Comparison of ENCODE assay signal across 22 mouse cellular contexts in genomic region chr11:73036077-73036476, GRCm38 (mm10). TPM values are rescaled to one million over a fixed set of nuclear protein-coding genes. Genes with fewer than 3 reads are reported as not detected.
DNase-seq lines count a peak whose midpoint lies in the region; TF ChIP-seq lines count a peak whose summit lies in the region.
"Had no signal": no experiment of that assay in that cellular context is flagged by ENCODE, and none has a peak within 500 bp of the region (broad histone marks: within the 10 kb centered on the region; RNA-seq: fewer than 3 reads in every experiment).

No protein-coding gene starts in this region.

- peaks cover 26% of the 10 kb centered on the region for H3K4me1 ChIP-seq in olfactory bulb, adult 2 months (ENCODE audit: control insufficient read depth, insufficient read depth, low read length)

- TF ChIP-seq POLR2A in olfactory bulb, adult 2 months (IDR thresholded peaks at IDR 0.05; ENCODE audit: insufficient read depth, low read depth, low read length): no peak

- 86% methylated on average over 7 of the region's 7 CpGs for WGBS in olfactory bulb, adult 2 months

- H3K27ac ChIP-seq in gastrocnemius, adult 2 months: no peak overlapping the region
- peak overlapping the region; percentile 39; the same call in 1 of the 2 replicates for H3K27ac ChIP-seq in layer of hippocampus, adult 2 months
- 0 out of 2 replicates have a peak overlapping the region, but pooled peaks have one; percentile 18 for H3K27ac ChIP-seq in olfactory bulb, adult 2 months (ENCODE audit: insufficient read depth, low read depth, low read length)
- H3K27ac ChIP-seq: embryonic facial prominence, embryonic 13.5 days; forebrain, embryonic 10.5 days; forebrain, embryonic 13.5 days; heart, adult 2 months; heart, embryonic 15.5 days; hindbrain, embryonic 10.5 days; hindbrain, embryonic 13.5 days; intestine, embryonic 15.5 days had no signal

- TF ChIP-seq CTCF in gastrocnemius, adult 2 months (IDR thresholded peaks at IDR 0.05): no peak
- TF ChIP-seq CTCF in layer of hippocampus, adult 2 months (conservative IDR thresholded peaks at IDR 0.05): no peak
- TF ChIP-seq CTCF in olfactory bulb, adult 2 months (IDR thresholded peaks at IDR 0.05; ENCODE audit: insufficient read depth, low read depth, low read length): no peak

- intact Hi-C loops in gastrocnemius, adult 2 months (cut with DNase I): no loop called here

- no peak overlapping the region for H3K4me3 ChIP-seq in gastrocnemius, adult 2 months
- no peak overlapping the region for H3K4me3 ChIP-seq in layer of hippocampus, adult 2 months
- H3K4me3 ChIP-seq in olfactory bulb, adult 2 months (ENCODE audit: insufficient read depth, low read depth, low read length): no peak overlapping the region
- H3K4me3 ChIP-seq: embryonic facial prominence, embryonic 13.5 days; forebrain, embryonic 10.5 days; forebrain, embryonic 13.5 days; heart, adult 2 months; heart, embryonic 15.5 days; hindbrain, embryonic 10.5 days; hindbrain, embryonic 13.5 days; intestine, embryonic 15.5 days had no signal

- peak; percentile 6 for DNase-seq in cerebellum, adult 9-11 months
- no peak for DNase-seq in cerebellum, postnatal 14 days
- DNase-seq in gastrocnemius, adult 2 months: peak; percentile 50
- DNase-seq in gastrocnemius, postnatal 4 days (ENCODE audit: low spot score in 2 of 2): no peak
- DNase-seq in layer of hippocampus, adult 2 months (ENCODE audit: low spot score in 2 of 2): no peak
- DNase-seq in layer of hippocampus, adult 9-11 months: no peak
- no peak for DNase-seq in ovary, postnatal 14 days (ENCODE audit: low spot score)
- DNase-seq: cerebellum, adult 11 months; cerebellum, postnatal 25 days; gastrocnemius, postnatal 10 days; heart, adult 2 months; heart, postnatal 10 days; heart, postnatal 36 days; kidney, adult 11 months had no signal

RNA-seq across cellular contexts. Expression of gene Ncbp3, which starts 11.5 kb away (rescaled TPM):
- total RNA-seq in gastrocnemius, adult 2 months (2021): 1 to 10 TPM; 3.2 to 3.9 TPM
- 1 to 10 TPM; 8.6 to 10.0 TPM for total RNA-seq in gastrocnemius, postnatal 4 days (2021)
- total RNA-seq in layer of hippocampus, adult 2 months (2021): 10 to 100 TPM; 10.6 to 11.8 TPM
- polyA plus RNA-seq in olfactory bulb, adult 2 months (2012; ENCODE audit: insufficient read depth, insufficient read length, low replicate concordance, missing spikeins): not detected in 2 replicates

RNA-seq across cellular contexts. Expression of gene Camkk1, which starts 17.3 kb away (rescaled TPM):
- total RNA-seq in gastrocnemius, adult 2 months (2021): under 1 TPM; 0.43 to 0.89 TPM
- total RNA-seq in gastrocnemius, postnatal 4 days (2021): 1 to 10 TPM; 5.4 to 6.2 TPM
- 100 to 1,000 TPM; 173 to 177 TPM for total RNA-seq in layer of hippocampus, adult 2 months (2021)
- not detected in 2 replicates for polyA plus RNA-seq in olfactory bulb, adult 2 months (2012; ENCODE audit: insufficient read depth, insufficient read length, low replicate concordance, missing spikeins)

RNA-seq across cellular contexts. Expression of gene P2rx1, which starts 37.2 kb away (rescaled TPM):
- under 1 TPM; 0.15 to 0.56 TPM for total RNA-seq in gastrocnemius, adult 2 months (2021)
- 1 to 10 TPM; 2.3 to 3.1 TPM for total RNA-seq in gastrocnemius, postnatal 4 days (2021)
- under 1 TPM; 0.15 to 0.44 TPM for total RNA-seq in layer of hippocampus, adult 2 months (2021)
- not detected in 2 replicates for polyA plus RNA-seq in olfactory bulb, adult 2 months (2012; ENCODE audit: insufficient read depth, insufficient read length, low replicate concordance, missing spikeins)

RNA-seq across cellular contexts. Expression of gene Itgae, which starts 54.3 kb away (rescaled TPM):
- under 1 TPM; 0.08 to 0.17 TPM for total RNA-seq in gastrocnemius, adult 2 months (2021)
- total RNA-seq in gastrocnemius, postnatal 4 days (2021): under 1 TPM; 0.07 to 0.16 TPM
- under 1 TPM; 0.15 to 0.20 TPM for total RNA-seq in layer of hippocampus, adult 2 months (2021)
- not detected in 2 replicates for polyA plus RNA-seq in olfactory bulb, adult 2 months (2012; ENCODE audit: insufficient read depth, insufficient read length, low replicate concordance, missing spikeins)

Comparison
In these comparisons a context has a peak if more than half of its experiments do, and no peak if none do; other contexts are left out.
1. DNase-seq: peak in cerebellum, adult 9-11 months (single experiment) and gastrocnemius, adult 2 months (single experiment); none in cerebellum, postnatal 14 days (0 of 2), gastrocnemius, postnatal 4 days (0 of 2), layer of hippocampus, adult 2 months (0 of 2), layer of hippocampus, adult 9-11 months (single experiment) and ovary, postnatal 14 days (single experiment).
2. RNA of gene Camkk1, which starts 17.3 kb away (total RNA-seq): 173 to 177 TPM in layer of hippocampus, adult 2 months; 5.4 to 6.2 TPM in gastrocnemius, postnatal 4 days and 0.43 to 0.89 TPM in gastrocnemius, adult 2 months; every median in the first group is over 10 times any median in the second.